Mouse (Mus musculus) hindbrain, embryonic 13.5 days (tissue): ENCODE measurements at regions not wholly inside any gene's neighbourhood (a gene's known extent, or its start where the extent isn't known, plus 50 kb on each side); places are given as distances from the start of the nearest gene placed in this dataset.

Source experiments
- ATAC-seq: fragments of 200-750 bp; cut with Nextera tagmentation; 2 replicates; pipeline ENCODE4 v1.8.0; 2017; ENCODE audit warnings: moderate TSS enrichment; ENCODE audit not compliant: low FRiP score
- H3K27ac ChIP-seq: fragments of 300-500 bp; sonication (generic); 2 replicates; pipeline ENCODE4 v1.5.1; 2015; ENCODE audit warnings: inconsistent platforms, mild to moderate bottlenecking, moderate library complexity
- H3K27me3 ChIP-seq: fragments of 300-500 bp; sonication (generic); 2 replicates; pipeline ENCODE4 v1.6.1; 2015; ENCODE audit warnings: mild to moderate bottlenecking, inconsistent platforms
- H3K36me3 ChIP-seq: fragments of 300-500 bp; sonication (generic); 2 replicates; pipeline ENCODE4 v1.6.1; 2015; ENCODE audit warnings: mild to moderate bottlenecking, inconsistent platforms
- H3K4me1 ChIP-seq: fragments of 300-500 bp; sonication (generic); replicated peaks from 2 replicates; pipeline ENCODE4 v1.6.1; 2015; ENCODE audit warnings: inconsistent platforms
- H3K4me2 ChIP-seq: fragments of 300-500 bp; sonication (generic); 2 replicates; pipeline ENCODE4 v1.6.1; 2015; ENCODE audit warnings: inconsistent platforms, mild to moderate bottlenecking, moderate library complexity
- H3K4me3 ChIP-seq: fragments of 300-500 bp; sonication (generic); 2 replicates; pipeline ENCODE4 v1.5.1; 2015; ENCODE audit warnings: mild to moderate bottlenecking, inconsistent platforms
- H3K9ac ChIP-seq: fragments of 300-500 bp; sonication (generic); 2 replicates; pipeline ENCODE4 v1.6.1; 2015; ENCODE audit warnings: mild to moderate bottlenecking, inconsistent platforms
- H3K9me3 ChIP-seq: fragments of 300-500 bp; sonication (generic); 2 replicates; pipeline ENCODE4 v1.6.1; 2016; ENCODE audit warnings: inconsistent platforms
- WGBS: fragments of 180-500 bp; shearing (Covaris S2); methylation state at CpG from one replicate; pipeline ENCODE4 v1.1.7; 2015; 5-methylcytosine and 5-hydroxymethylcytosine counted together

DNA sequence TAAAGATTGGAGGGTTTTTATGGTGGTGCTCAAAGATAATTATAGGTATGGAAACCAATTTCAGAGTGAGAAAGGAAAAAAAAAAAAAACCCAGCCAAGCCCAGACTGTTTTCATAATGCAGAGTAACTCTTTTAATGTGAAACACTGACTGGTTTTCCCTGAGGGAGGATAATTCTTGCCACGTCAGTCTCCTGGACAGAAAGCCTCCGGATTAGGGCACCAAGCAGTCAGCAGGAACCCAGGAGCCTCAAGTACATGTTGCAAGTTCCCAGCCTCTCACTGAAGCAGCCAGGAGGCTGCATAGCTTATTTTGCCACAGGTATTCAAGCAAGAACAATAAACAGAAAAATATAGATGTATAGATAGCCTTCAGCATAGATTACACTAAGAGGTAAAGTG is 378.9 kb upstream of the Noct start:
- Histone ChIP-seq H3K4me2 (no peak overlapping the region), H3K9me3 (no peaks in the 10 kb centered on the region), H3K4me3 (no peak overlapping the region), H3K9ac (no peak overlapping the region), H3K27ac (peak overlapping the region; percentile 42; the same call in 1 of the 2 replicates), H3K27me3 (no peaks in the 10 kb centered on the region), H3K4me1 (peaks cover 9% of the 10 kb centered on the region; the same call in 1 of the 2 replicates), H3K36me3 (no peaks in the 10 kb centered on the region)
- 22% methylated on average over 2 of the region's 2 CpGs for WGBS
- no peak for ATAC-seq

DNA sequence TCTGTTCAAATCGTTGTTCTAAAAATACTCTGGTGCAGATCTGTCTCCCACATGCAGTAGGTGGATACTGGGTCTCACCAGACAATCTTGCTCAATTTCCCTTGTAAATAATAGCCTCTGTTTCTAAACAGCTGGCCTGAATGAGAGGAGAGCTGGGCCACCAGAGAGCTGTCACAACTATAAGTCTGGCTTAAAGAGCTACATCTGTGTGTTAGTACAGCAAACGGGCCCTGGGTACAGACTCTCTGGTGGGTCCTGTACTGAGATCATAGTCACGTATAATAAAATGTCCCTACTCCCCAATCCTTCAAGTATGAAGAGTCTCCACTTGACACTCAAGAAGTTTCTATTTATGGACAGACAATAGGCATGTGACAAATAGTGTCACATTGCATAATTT is 375.7 kb upstream of the Noct start:
- H3K4me2 ChIP-seq, result no peak overlapping the region
- H3K9ac ChIP-seq, result no peak overlapping the region
- no peaks in the 10 kb centered on the region for H3K36me3 ChIP-seq
- H3K27me3 ChIP-seq, result no peaks in the 10 kb centered on the region
- no peak overlapping the region for H3K4me3 ChIP-seq
- 77% methylated on average over 3 of the region's 3 CpGs for WGBS
- H3K4me1 ChIP-seq, result peaks cover 9% of the 10 kb centered on the region; the same call in 1 of the 2 replicates
- ATAC-seq, result no peak
- no peaks in the 10 kb centered on the region for H3K9me3 ChIP-seq
- no peak overlapping the region; the same call in 1 of the 2 replicates for H3K27ac ChIP-seq

GRCm38 (mm10) chr3:50851083-50851637 is 373.1 kb upstream of the Noct start:
- peak; percentile 56 for ATAC-seq
- WGBS, result 72% methylated on average over 5 of the region's 5 CpGs

DNA sequence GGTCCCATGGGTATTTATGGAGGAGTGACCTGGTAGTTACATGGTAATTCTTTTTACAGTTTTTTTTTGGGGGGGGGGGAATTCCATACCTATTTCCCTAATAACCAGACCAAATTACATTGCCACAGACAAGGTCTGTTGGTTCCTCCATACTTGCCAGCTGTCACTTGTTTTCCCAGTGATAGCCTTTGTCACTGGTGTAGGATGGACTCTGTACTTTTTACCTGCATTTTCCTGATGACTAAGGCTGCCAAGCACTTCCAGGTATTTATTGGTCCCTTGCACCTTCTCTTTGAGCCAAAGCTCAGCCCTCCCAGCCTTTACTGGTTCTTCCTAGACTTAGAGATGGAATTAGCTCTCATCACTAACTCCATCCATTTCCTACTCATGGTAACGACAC is 357.1 kb upstream of the Noct start:
- Histone ChIP-seq H3K4me3 (no peak overlapping the region), H3K27me3 (no peaks in the 10 kb centered on the region), H3K27ac (no peak overlapping the region), H3K4me2 (no peak overlapping the region), H3K9me3 (no peaks in the 10 kb centered on the region), H3K4me1 (no peaks in the 10 kb centered on the region), H3K36me3 (no peaks in the 10 kb centered on the region), H3K9ac (no peak overlapping the region)
- ATAC-seq, result no peak
- 100% methylated on average over 1 of the region's 1 CpGs for WGBS

More at GRCm38 (mm10) chr3:50851083-50851637, 373.1 kb upstream of the Noct start:
- no peak overlapping the region for H3K4me2 ChIP-seq
- no peak overlapping the region for H3K4me3 ChIP-seq
- no peaks in the 10 kb centered on the region for H3K36me3 ChIP-seq
- no peaks in the 10 kb centered on the region for H3K9me3 ChIP-seq
- H3K27me3 ChIP-seq, result no peaks in the 10 kb centered on the region
- no peak overlapping the region for H3K27ac ChIP-seq
- H3K4me1 ChIP-seq, result 0 out of 2 replicates have a peak, but pooled peaks cover 9% of the 10 kb centered on the region
- no peak overlapping the region for H3K9ac ChIP-seq

DNA sequence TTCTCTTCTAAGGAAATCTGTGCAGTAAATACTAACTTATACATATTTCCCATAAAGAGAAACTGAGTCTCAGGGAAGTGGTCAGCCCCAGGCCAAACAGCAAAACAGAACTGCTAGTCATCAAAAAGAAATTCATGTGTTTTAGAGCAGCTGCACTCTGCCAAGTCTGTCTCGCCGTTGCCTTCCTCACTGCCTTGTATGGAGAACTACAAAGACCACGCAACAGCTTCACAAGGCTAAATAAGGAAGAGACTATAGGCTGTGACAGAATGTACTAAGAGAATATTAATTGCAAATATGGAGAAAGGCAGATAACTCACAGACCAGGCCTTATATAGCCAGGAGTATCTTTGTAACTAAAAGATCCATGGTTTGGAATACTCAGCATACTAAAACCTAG is 355.0 kb upstream of the Noct start:
- no peak for ATAC-seq
- Histone ChIP-seq H3K27ac (no peak overlapping the region), H3K4me1 (no peaks in the 10 kb centered on the region), H3K4me2 (no peak overlapping the region), H3K27me3 (no peaks in the 10 kb centered on the region), H3K9ac (no peak overlapping the region), H3K4me3 (no peak overlapping the region), H3K36me3 (no peaks in the 10 kb centered on the region), H3K9me3 (no peaks in the 10 kb centered on the region)
- 94% methylated on average over 3 of the region's 3 CpGs for WGBS

DNA sequence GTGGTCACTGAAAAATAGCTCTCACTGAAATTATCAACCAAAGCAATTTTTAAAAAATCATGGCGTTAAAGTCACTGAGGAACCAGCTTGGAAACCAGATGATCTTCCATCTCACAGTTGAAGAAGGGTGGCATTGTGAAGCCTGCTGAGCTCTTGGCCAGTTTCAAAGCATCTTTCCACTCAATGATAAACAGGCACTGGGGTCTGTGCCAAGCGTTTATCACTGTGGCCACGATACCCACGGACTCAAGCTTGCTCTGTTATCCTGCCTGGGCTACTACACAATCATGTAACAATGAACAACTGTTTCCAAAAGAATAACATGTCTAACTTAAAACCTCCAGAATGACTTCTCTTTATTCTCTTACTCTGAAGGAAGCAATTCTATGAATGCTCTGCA is 345.2 kb upstream of the Noct start:
- ATAC-seq, result no peak
- H3K36me3 ChIP-seq, result no peaks in the 10 kb centered on the region
- WGBS, result 76% methylated on average over 4 of the region's 4 CpGs

GRCm38 (mm10) chr3:50879595-50879994 is 344.7 kb upstream of the Noct start:
- Histone ChIP-seq H3K4me1 (peaks cover 15% of the 10 kb centered on the region), H3K9ac (no peak overlapping the region), H3K27me3 (no peaks in the 10 kb centered on the region), H3K4me2 (no peak overlapping the region), H3K27ac (no peak overlapping the region), H3K4me3 (no peak overlapping the region), H3K36me3 (no peaks in the 10 kb centered on the region), H3K9me3 (no peaks in the 10 kb centered on the region)
- WGBS, result 88% methylated on average over 8 of the region's 8 CpGs
- ATAC-seq, result no peak

More for the DNA sequence above, 345.2 kb upstream of the Noct start:
- Histone ChIP-seq H3K4me2 (no peak overlapping the region), H3K9me3 (no peaks in the 10 kb centered on the region), H3K4me1 (peaks cover 15% of the 10 kb centered on the region), H3K9ac (no peak overlapping the region), H3K4me3 (no peak overlapping the region), H3K27ac (no peak overlapping the region), H3K27me3 (no peaks in the 10 kb centered on the region)

GRCm38 (mm10) chr3:50881437-50882248 is 342.6 kb upstream of the Noct start:
- Histone ChIP-seq H3K9me3 (no peaks in the 10 kb centered on the region), H3K4me3 (no peak overlapping the region), H3K4me1 (peaks cover 15% of the 10 kb centered on the region), H3K27me3 (no peaks in the 10 kb centered on the region), H3K36me3 (no peaks in the 10 kb centered on the region), H3K4me2 (peak overlapping the region; percentile 11), H3K27ac (peak overlapping the region; percentile 72), H3K9ac (no peak overlapping the region)
- WGBS, result 4% methylated on average over 9 of the region's 9 CpGs
- ATAC-seq, result peak; percentile 67

GRCm38 (mm10) chr3:50882249-50882733 is 342.0 kb upstream of the Noct start:
- peak overlapping the region; percentile 11 for H3K4me2 ChIP-seq
- ATAC-seq, result peak; percentile 64

DNA sequence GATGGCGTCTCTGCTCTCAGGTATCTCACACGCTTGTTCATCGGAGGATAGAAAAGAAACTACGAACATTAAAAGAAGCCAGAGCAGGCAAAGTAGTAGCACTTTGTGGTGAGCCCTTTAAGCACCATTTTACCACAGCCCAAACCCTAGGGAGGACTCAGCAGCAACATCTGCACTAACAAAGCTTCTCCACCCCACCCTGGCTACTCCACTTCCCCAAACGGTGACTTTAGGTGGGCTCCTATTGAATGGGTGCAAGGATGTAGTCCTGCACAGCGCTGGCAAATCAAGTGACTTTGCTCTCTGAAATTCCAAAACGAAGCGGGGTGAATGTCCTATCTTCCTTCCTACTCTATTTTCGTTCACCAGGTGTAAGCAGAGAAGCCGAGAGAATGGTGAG is 337.9 kb upstream of the Noct start:
- Histone ChIP-seq H3K9me3 (no peaks in the 10 kb centered on the region), H3K36me3 (no peaks in the 10 kb centered on the region), H3K4me3 (no peak overlapping the region), H3K4me2 (no peak overlapping the region), H3K9ac (no peak overlapping the region), H3K27me3 (no peaks in the 10 kb centered on the region), H3K27ac (no peak overlapping the region), H3K4me1 (peaks cover 15% of the 10 kb centered on the region)
- ATAC-seq, result no peak
- WGBS, result 90% methylated on average over 10 of the region's 10 CpGs

More at GRCm38 (mm10) chr3:50882249-50882733, 342.0 kb upstream of the Noct start:
- Histone ChIP-seq H3K9ac (no peak overlapping the region), H3K27me3 (no peaks in the 10 kb centered on the region), H3K4me1 (peaks cover 18% of the 10 kb centered on the region), H3K4me3 (no peak overlapping the region), H3K27ac (peak overlapping the region; percentile 72), H3K9me3 (no peaks in the 10 kb centered on the region), H3K36me3 (no peaks in the 10 kb centered on the region)
- 8% methylated on average over 8 of the region's 8 CpGs for WGBS

DNA sequence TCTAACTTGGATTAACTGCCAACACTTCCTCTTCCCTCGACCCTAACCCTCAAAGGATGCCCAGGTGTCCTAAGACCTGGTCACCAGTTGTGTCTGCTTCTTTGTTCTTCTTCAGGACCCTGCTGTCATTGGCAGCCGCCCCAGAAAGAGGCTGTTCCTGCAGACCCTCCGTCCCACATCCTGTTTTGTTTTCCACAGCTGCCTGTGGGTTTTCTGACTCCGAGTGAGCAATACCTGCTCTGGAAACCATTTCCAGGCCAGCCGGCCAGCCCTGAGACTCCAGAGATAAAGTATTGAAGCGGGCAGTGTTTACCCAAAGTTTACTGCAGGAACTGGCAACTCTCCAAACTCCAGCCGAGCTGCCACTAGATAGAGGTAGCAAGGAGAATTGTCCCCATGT is 337.2 kb upstream of the Noct start:
- Histone ChIP-seq H3K4me1 (0 out of 2 replicates have a peak, but pooled peaks cover 9% of the 10 kb centered on the region), H3K27me3 (no peaks in the 10 kb centered on the region), H3K27ac (no peak overlapping the region; the same call in 1 of the 2 replicates), H3K36me3 (no peaks in the 10 kb centered on the region), H3K4me2 (no peak overlapping the region), H3K9ac (no peak overlapping the region), H3K4me3 (no peak overlapping the region), H3K9me3 (no peaks in the 10 kb centered on the region)
- ATAC-seq, result no peak
- 57% methylated on average over 7 of the region's 7 CpGs for WGBS

- Histone ChIP-seq H3K36me3 (no peaks in the 10 kb centered on the region), H3K27ac (no peak overlapping the region), H3K9me3 (no peaks in the 10 kb centered on the region), H3K9ac (no peak overlapping the region), H3K4me1 (0 out of 2 replicates have a peak, but pooled peaks cover 3% of the 10 kb centered on the region), H3K27me3 (no peaks in the 10 kb centered on the region), H3K4me2 (no peak overlapping the region), H3K4me3 (no peak overlapping the region)
- ATAC-seq, result no peak
- 94% methylated on average over 4 of the region's 4 CpGs for WGBS
Measured at GRCm38 (mm10) chr3:50888571-50889210, 335.6 kb upstream of the Noct start.
